Mouse (Mus musculus) CH12.LX (cell line): Measurements from ENCODE around the gene Chrnb1. TPM values are rescaled to one million over a fixed set of nuclear protein-coding genes. Genes with fewer than 3 reads are reported as not detected.

Source experiments
- DNase-seq: peaks from one replicate; pipeline ENCODE4 v3.0.0-alpha.2; 2013; ENCODE audit errors: extremely low read depth
- H3K27ac ChIP-seq: 2 replicates; pipeline ENCODE4 v1.5.1; 2012; ENCODE audit warnings: low read depth, mild to moderate bottlenecking, control low read depth, moderate library complexity; ENCODE audit not compliant: insufficient read depth
- H3K27me3 ChIP-seq: replicated peaks from 2 replicates; pipeline ENCODE3; 2012; ENCODE audit warnings: inconsistent platforms
- H3K36me3 ChIP-seq, 2 experiments: replicated peaks in 1 of 2; 2 replicates each; pipeline versions ENCODE3 to v1.6.1; 2012; ENCODE audit warnings: inconsistent platforms in 1 of 2, low read length in 1 of 2, mild to moderate bottlenecking in 1 of 2, mixed read lengths in 1 of 2, moderate library complexity in 1 of 2; ENCODE audit not compliant: control insufficient read depth in 1 of 2, insufficient read depth in 1 of 2
- H3K4me1 ChIP-seq, 2 experiments: 2 replicates each; pipeline ENCODE4 v1.6.1; 2012; ENCODE audit warnings: inconsistent platforms in 1 of 2, moderate library complexity in 1 of 2; ENCODE audit not compliant: insufficient read depth in 2 of 2, control insufficient read depth in 1 of 2
- H3K4me2 ChIP-seq: 2 replicates; pipeline ENCODE4 v1.6.1; 2012; ENCODE audit warnings: low read depth, mild to moderate bottlenecking, control low read depth; ENCODE audit not compliant: poor library complexity, insufficient read depth, severe bottlenecking
- H3K4me3 ChIP-seq, 3 experiments: fragments of 150-350 bp in 1 of 3; sonication (generic) in 1 of 3; replicated peaks in 1 of 3; 2 replicates each; pipeline versions ENCODE3 to v1.5.1; 2011 to 2012; ENCODE audit warnings: low read depth in 2 of 3, low read length in 2 of 3, mild to moderate bottlenecking in 2 of 3, moderate library complexity in 2 of 3, control low read depth in 1 of 3, improper control_type of control experiment in 1 of 3, inconsistent platforms in 1 of 3, mixed read lengths in 1 of 3; ENCODE audit not compliant: poor library complexity in 1 of 3
- H3K79me2 ChIP-seq: replicated peaks from 2 replicates; pipeline ENCODE4 v1.6.1; 2012; ENCODE audit warnings: mild to moderate bottlenecking, moderate library complexity; ENCODE audit not compliant: control insufficient read depth, poor library complexity, insufficient read depth, severe bottlenecking; ENCODE audit errors: extremely low read depth
- H3K9ac ChIP-seq: 2 replicates; pipeline ENCODE4 v1.6.1; 2012; ENCODE audit warnings: low read depth, mild to moderate bottlenecking, control low read depth, moderate library complexity; ENCODE audit not compliant: insufficient read depth
- H3K9me3 ChIP-seq: replicated peaks from 2 replicates; pipeline ENCODE3; 2012; ENCODE audit warnings: low read length, inconsistent platforms, mixed read lengths
- BHLHE40 ChIP-seq: IDR thresholded peaks from 2 replicates; pipeline ENCODE4 v1.6.1; 2011; ENCODE audit warnings: mild to moderate bottlenecking, low read depth, low read length, improper control_type of control experiment
- CHD2 ChIP-seq: IDR thresholded peaks from 2 replicates; pipeline ENCODE4 v1.6.1; 2011; ENCODE audit warnings: low read length, improper control_type of control experiment
- CTCF ChIP-seq, 2 experiments: IDR thresholded peaks in 1 of 2; conservative IDR thresholded peaks in 1 of 2; 2 replicates each; pipeline ENCODE4 v1.5.1; 2011 to 2012; ENCODE audit warnings: low read depth in 2 of 2, low read length in 2 of 2, improper control_type of control experiment in 1 of 2, inconsistent platforms in 1 of 2, mild to moderate bottlenecking in 1 of 2, moderate library complexity in 1 of 2
- E2F4 ChIP-seq: IDR thresholded peaks from 2 replicates; pipeline ENCODE4 v1.6.1; 2011; ENCODE audit warnings: low read depth, low read length, improper control_type of control experiment; ENCODE audit not compliant: insufficient replicate concordance
- ETS1 ChIP-seq: conservative IDR thresholded peaks from 2 replicates; pipeline ENCODE4 v1.6.1; 2012; ENCODE audit warnings: low read depth, mild to moderate bottlenecking, inconsistent platforms, low read length, improper control_type of control experiment, moderate library complexity
- HCFC1 ChIP-seq: IDR thresholded peaks from 2 replicates; pipeline ENCODE4 v1.6.1; 2012; ENCODE audit warnings: low read depth, mild to moderate bottlenecking, inconsistent platforms, low read length, improper control_type of control experiment
- IRF4 ChIP-seq: IDR thresholded peaks from 2 replicates; pipeline ENCODE4 v1.6.1; 2014; ENCODE audit warnings: low read depth, mild to moderate bottlenecking, inconsistent platforms, low read length, improper control_type of control experiment
- KAT2A ChIP-seq: IDR thresholded peaks from 2 replicates; pipeline ENCODE4 v1.6.1; 2012; ENCODE audit warnings: low read length, improper control_type of control experiment, inconsistent platforms; ENCODE audit not compliant: insufficient replicate concordance
- MEF2A ChIP-seq: IDR thresholded peaks from 2 replicates; pipeline ENCODE4 v1.6.1; 2014; ENCODE audit warnings: low read depth, mild to moderate bottlenecking, inconsistent platforms, low read length, improper control_type of control experiment, borderline replicate concordance
- MXI1 ChIP-seq: IDR thresholded peaks from 2 replicates; pipeline ENCODE4 v1.6.1; 2011; ENCODE audit warnings: mild to moderate bottlenecking, low read depth, low read length, improper control_type of control experiment
- NELFE ChIP-seq: IDR thresholded peaks from 2 replicates; pipeline ENCODE4 v1.6.1; 2011; ENCODE audit warnings: low read depth, low read length, improper control_type of control experiment
- NRF1 ChIP-seq: IDR thresholded peaks from 2 replicates; pipeline ENCODE4 v1.6.1; 2014; ENCODE audit warnings: low read depth, mild to moderate bottlenecking, inconsistent platforms, low read length, improper control_type of control experiment, moderate library complexity
- PAX5 ChIP-seq: IDR thresholded peaks from 2 replicates; pipeline ENCODE4 v1.6.1; 2012; ENCODE audit warnings: low read length, inconsistent platforms, mixed read lengths
- POLR2A ChIP-seq: IDR thresholded peaks from 2 replicates; pipeline ENCODE4 v1.6.1; 2011; ENCODE audit warnings: low read depth, mild to moderate bottlenecking, improper control_type of control experiment, low read length
- POLR2AphosphoS2 ChIP-seq: IDR thresholded peaks from 2 replicates; pipeline ENCODE4 v1.6.1; 2011; ENCODE audit warnings: low read depth, low read length, improper control_type of control experiment
- RCOR1 ChIP-seq: conservative IDR thresholded peaks from 2 replicates; pipeline ENCODE4 v1.6.1; 2012; ENCODE audit warnings: low read depth, mild to moderate bottlenecking, inconsistent platforms, low read length, improper control_type of control experiment
- SIN3A ChIP-seq: IDR thresholded peaks from 2 replicates; pipeline ENCODE4 v1.6.1; 2012; ENCODE audit warnings: low read length, improper control_type of control experiment, inconsistent platforms
- SMC3 ChIP-seq: IDR thresholded peaks from 2 replicates; pipeline ENCODE4 v1.6.1; 2011; ENCODE audit warnings: low read depth, low read length, improper control_type of control experiment
- TBP ChIP-seq: conservative IDR thresholded peaks from 2 replicates; pipeline ENCODE4 v1.6.1; 2011; ENCODE audit warnings: low read depth, low read length, improper control_type of control experiment
- USF1 ChIP-seq: IDR thresholded peaks from 2 replicates; pipeline ENCODE4 v1.6.1; 2014; ENCODE audit warnings: low read depth, mild to moderate bottlenecking, inconsistent platforms, low read length, improper control_type of control experiment
- dilution Hi-C: fragments of 300-500 bp; cut with MboI; formaldehyde crosslinking; loops from 2 replicates; pipeline ENCODE4 v1.14.3; 2020; ENCODE audit warnings: low sequenced_read_pairs; ENCODE audit not compliant: extremely low pct_unique_long_range_greater_than_20kb, extremely low pct_ligation_motif_present
- in situ Hi-C: fragments of 300-500 bp; cut with MboI; formaldehyde crosslinking; loops from 3 replicates; pipeline ENCODE4 v1.14.3; 2019; ENCODE audit warnings: low sequenced_read_pairs, low pct_ligation_motif_present, low pct_unique_long_range_greater_than_20kb, mixed read lengths
- polyA plus RNA-seq: library from polyadenylated mRNA; unstranded; fragments of >175 nt; gene quantifications from 2 replicates; pipeline ENCODE4 v1.2.1, GENCODE M21; 2012; ENCODE audit warnings: low read depth; ENCODE audit not compliant: insufficient read length
- total RNA-seq, 2 experiments: library from RNA; depleted of rRNA; stranded (reverse); fragments of 300-350 nt in 1 of 2; fragments of >200 nt in 1 of 2; gene quantifications; 2 replicates each; pipeline ENCODE4 v1.2.3; 2012 to 2014

The Chrnb1 gene
- total and polyA plus RNA-seq, 3 experiments, result 1.9 to 5.9 (median 2.2) TPM

GRCm38 (mm10) chr11:69822080-69822479, 26.3 kb upstream of the Chrnb1 start, which contains the start of gene Spem1:
Spem1 (minus strand) TSS chr11:69822180.
- dilution Hi-C loops (no loop called here), in situ Hi-C loops (no loop called here)
- Histone ChIP-seq H3K27me3 (peaks cover 45% of the 10 kb centered on the region), H3K4me3 (no peak within 1 kb of the TSS), H3K9ac (no peak within 1 kb of the TSS), H3K4me1 (peaks cover 0 to 3% of the 10 kb centered on the region in 2 experiments; a peak in 1 of 4 replicates), H3K36me3 (peaks cover 0 to 3% of the 10 kb centered on the region in 2 experiments), H3K27ac (no peak within 1 kb of the TSS), H3K4me2 (no peak within 1 kb of the TSS), H3K9me3 (peaks cover 8% of the 10 kb centered on the region), H3K79me2 (no peaks in the 10 kb centered on the region)
- DNase-seq, result no peak
- TF ChIP-seq HCFC1 (no peak), MXI1 (no peak), USF1 (no peak), IRF4 (no peak)

GRCm38 (mm10) chr11:69818871-69819270, 23.1 kb upstream of the Chrnb1 start:
- Histone ChIP-seq H3K9me3 (no peaks in the 10 kb centered on the region), H3K9ac (no peak overlapping the region), H3K27ac (no peak overlapping the region), H3K27me3 (peaks cover 65% of the 10 kb centered on the region), H3K4me3 (no peak overlapping the region), H3K4me1 (peaks cover 0 to under 1% of the 10 kb centered on the region in 2 experiments; a peak in 1 of 4 replicates), H3K36me3 (no peaks in the 10 kb centered on the region), H3K4me2 (no peak overlapping the region), H3K79me2 (no peaks in the 10 kb centered on the region)
- dilution Hi-C loops (no loop called here), in situ Hi-C loops (no loop called here)
- TF ChIP-seq NRF1, result no peak
- TF ChIP-seq SIN3A, result no peak
- no peak for TF ChIP-seq MEF2A
- no peak for TF ChIP-seq USF1
- TF ChIP-seq TBP, result no peak
- TF ChIP-seq KAT2A, result no peak
- no peak for TF ChIP-seq E2F4
- TF ChIP-seq CTCF (conservative IDR thresholded peaks at IDR 0.05 in 1 of 2, IDR thresholded peaks at IDR 0.05 in 1 of 2; ENCODE audit: low read depth in 2 of 2, low read length in 2 of 2), result no peak
- no peak for TF ChIP-seq CHD2
- no peak for TF ChIP-seq POLR2A
- no peak for TF ChIP-seq BHLHE40
- no peak for TF ChIP-seq POLR2AphosphoS2
- no peak for TF ChIP-seq ETS1
- TF ChIP-seq NELFE, result no peak
- TF ChIP-seq RCOR1, result no peak
- no peak for TF ChIP-seq SMC3
- TF ChIP-seq PAX5, result no peak
- no peak for DNase-seq
